Mouse (Mus musculus): Measurements from ENCODE around the gene Fam167b. TPM values are rescaled to one million over a fixed set of nuclear protein-coding genes. Genes with fewer than 3 reads are reported as not detected.

The Fam167b gene
- total and polyA plus RNA-seq, 2 experiments from 2014 or later, result 6.1 to 6.2 TPM

GRCm38 (mm10) chr4:129570028-129570427 lies 8.3 kb downstream of the Fam167b start:
- Histone ChIP-seq H3K4me2 (ENCODE audit: low read depth, low read length) (no peak overlapping the region), H3K9ac (replicated peaks; ENCODE audit: low read depth, low read length) (no peak overlapping the region), H3K4me3 (ENCODE audit: low read depth, low read length) (no peak overlapping the region), H3K9me3 (replicated peaks; ENCODE audit: control insufficient read depth, low read length) (no peaks in the 10 kb centered on the region), H3K36me3 (replicated peaks; ENCODE audit: control insufficient read depth, insufficient read depth, low read length) (no peaks in the 10 kb centered on the region), H3K27ac (ENCODE audit: low read depth) (no peak overlapping the region), H3K4me1 (ENCODE audit: control insufficient read depth, insufficient read depth) (0 out of 2 replicates have a peak, but pooled peaks cover 6% of the 10 kb centered on the region), H3K27me3 (ENCODE audit: control insufficient read depth, insufficient read depth, low read length) (no peaks in the 10 kb centered on the region)
- WGBS, result 86% methylated on average over 6 of the region's 6 CpGs
- DNase-seq (ENCODE audit: low spot score), result no peak
- ATAC-seq (ENCODE audit: insufficient read depth, low read depth), result no peak
- TF ChIP-seq EP300 (IDR thresholded peaks at IDR 0.05; ENCODE audit: low read depth) (no peak), CTCF (IDR thresholded peaks at IDR 0.05; ENCODE audit: low read depth) (no peak)

GRCm38 (mm10) chr4:129568366-129568765 lies 10.0 kb downstream of the Fam167b start:
- no peaks in the 10 kb centered on the region for H3K9me3 ChIP-seq (replicated peaks; ENCODE audit: control insufficient read depth, low read length)
- H3K4me2 ChIP-seq (ENCODE audit: low read depth, low read length), result no peak overlapping the region
- 0 out of 2 replicates have a peak, but pooled peaks cover 6% of the 10 kb centered on the region for H3K4me1 ChIP-seq (ENCODE audit: control insufficient read depth, insufficient read depth)
- ATAC-seq (ENCODE audit: insufficient read depth, low read depth), result no peak
- H3K27me3 ChIP-seq (ENCODE audit: control insufficient read depth, insufficient read depth, low read length), result no peaks in the 10 kb centered on the region
- no peak for DNase-seq (ENCODE audit: low spot score)
- no peak for TF ChIP-seq EP300 (IDR thresholded peaks at IDR 0.05; ENCODE audit: low read depth)
- TF ChIP-seq CTCF (IDR thresholded peaks at IDR 0.05; ENCODE audit: low read depth), result no peak
- H3K36me3 ChIP-seq (replicated peaks; ENCODE audit: control insufficient read depth, insufficient read depth, low read length), result no peaks in the 10 kb centered on the region
- no peak overlapping the region for H3K9ac ChIP-seq (replicated peaks; ENCODE audit: low read depth, low read length)
- WGBS, result 86% methylated on average over 7 of the region's 7 CpGs
- no peak overlapping the region for H3K27ac ChIP-seq (ENCODE audit: low read depth)
- no peak overlapping the region for H3K4me3 ChIP-seq (ENCODE audit: low read depth, low read length)

- no peak for ATAC-seq (ENCODE audit: insufficient read depth, low read depth)
- TF ChIP-seq CTCF (IDR thresholded peaks at IDR 0.05; ENCODE audit: low read depth), result no peak
- no peak for TF ChIP-seq EP300 (IDR thresholded peaks at IDR 0.05; ENCODE audit: low read depth)
- H3K27me3 ChIP-seq (ENCODE audit: control insufficient read depth, insufficient read depth, low read length), result no peaks in the 10 kb centered on the region
- H3K4me3 ChIP-seq (ENCODE audit: low read depth, low read length), result no peak overlapping the region
- WGBS, result 70% methylated on average over 6 of the region's 6 CpGs
- H3K27ac ChIP-seq (ENCODE audit: low read depth), result no peak overlapping the region
- no peaks in the 10 kb centered on the region for H3K9me3 ChIP-seq (replicated peaks; ENCODE audit: control insufficient read depth, low read length)
- H3K4me2 ChIP-seq (ENCODE audit: low read depth, low read length), result no peak overlapping the region
- no peaks in the 10 kb centered on the region for H3K36me3 ChIP-seq (replicated peaks; ENCODE audit: control insufficient read depth, insufficient read depth, low read length)
- no peak for DNase-seq (ENCODE audit: low spot score)
- H3K9ac ChIP-seq (replicated peaks; ENCODE audit: low read depth, low read length), result no peak overlapping the region
- H3K4me1 ChIP-seq (ENCODE audit: control insufficient read depth, insufficient read depth), result no peaks in the 10 kb centered on the region
Measured at GRCm38 (mm10) chr4:129565139-129565538, 13.2 kb downstream of the Fam167b start.

- 70% methylated on average over 8 of the region's 8 CpGs for WGBS
- Histone ChIP-seq H3K36me3 (replicated peaks; ENCODE audit: control insufficient read depth, insufficient read depth, low read length) (no peaks in the 10 kb centered on the region), H3K9ac (replicated peaks; ENCODE audit: low read depth, low read length) (no peak overlapping the region), H3K27me3 (ENCODE audit: control insufficient read depth, insufficient read depth, low read length) (no peaks in the 10 kb centered on the region), H3K4me1 (ENCODE audit: control insufficient read depth, insufficient read depth) (no peaks in the 10 kb centered on the region), H3K9me3 (replicated peaks; ENCODE audit: control insufficient read depth, low read length) (no peaks in the 10 kb centered on the region), H3K27ac (ENCODE audit: low read depth) (no peak overlapping the region), H3K4me3 (ENCODE audit: low read depth, low read length) (no peak overlapping the region), H3K4me2 (ENCODE audit: low read depth, low read length) (no peak overlapping the region)
- ATAC-seq (ENCODE audit: insufficient read depth, low read depth) (no peak), DNase-seq (ENCODE audit: low spot score) (no peak)
- no peak for TF ChIP-seq CTCF (IDR thresholded peaks at IDR 0.05; ENCODE audit: low read depth)
- TF ChIP-seq EP300 (IDR thresholded peaks at IDR 0.05; ENCODE audit: low read depth), result no peak
Measured at GRCm38 (mm10) chr4:129563718-129564117, 14.6 kb downstream of the Fam167b start.

- TF ChIP-seq EP300 (IDR thresholded peaks at IDR 0.05; ENCODE audit: low read depth) (no peak), CTCF (IDR thresholded peaks at IDR 0.05; ENCODE audit: low read depth) (no peak)
- Histone ChIP-seq H3K9me3 (replicated peaks; ENCODE audit: control insufficient read depth, low read length) (no peaks in the 10 kb centered on the region), H3K27ac (ENCODE audit: low read depth) (no peak overlapping the region), H3K27me3 (ENCODE audit: control insufficient read depth, insufficient read depth, low read length) (no peaks in the 10 kb centered on the region), H3K9ac (replicated peaks; ENCODE audit: low read depth, low read length) (no peak overlapping the region), H3K4me2 (ENCODE audit: low read depth, low read length) (no peak overlapping the region), H3K4me1 (ENCODE audit: control insufficient read depth, insufficient read depth) (peaks cover 5% of the 10 kb centered on the region; the same call in 1 of the 2 replicates), H3K36me3 (replicated peaks; ENCODE audit: control insufficient read depth, insufficient read depth, low read length) (no peaks in the 10 kb centered on the region), H3K4me3 (ENCODE audit: low read depth, low read length) (no peak overlapping the region)
- WGBS, result 75% methylated on average over 5 of the region's 5 CpGs
- DNase-seq (ENCODE audit: low spot score), result no peak
- ATAC-seq (ENCODE audit: insufficient read depth, low read depth), result no peak
Measured at GRCm38 (mm10) chr4:129561184-129561583, 17.2 kb downstream of the Fam167b start.

GRCm38 (mm10) chr4:129558321-129558955 lies 19.9 kb downstream of the Fam167b start:
- WGBS, result 78% methylated on average over 12 of the region's 12 CpGs
- Histone ChIP-seq H3K4me3 (ENCODE audit: low read depth, low read length) (peak overlapping the region; percentile 56; the same call in 1 of the 2 replicates), H3K27me3 (ENCODE audit: control insufficient read depth, insufficient read depth, low read length) (no peaks in the 10 kb centered on the region), H3K9me3 (replicated peaks; ENCODE audit: control insufficient read depth, low read length) (no peaks in the 10 kb centered on the region), H3K27ac (ENCODE audit: low read depth) (peak overlapping the region; percentile 54; the same call in 1 of the 2 replicates), H3K4me2 (ENCODE audit: low read depth, low read length) (no peak overlapping the region), H3K9ac (replicated peaks; ENCODE audit: low read depth, low read length) (no peak overlapping the region), H3K4me1 (ENCODE audit: control insufficient read depth, insufficient read depth) (peaks cover 13% of the 10 kb centered on the region), H3K36me3 (replicated peaks; ENCODE audit: control insufficient read depth, insufficient read depth, low read length) (no peaks in the 10 kb centered on the region)
- TF ChIP-seq EP300 (IDR thresholded peaks at IDR 0.05; ENCODE audit: low read depth), result no peak
- no peak for TF ChIP-seq CTCF (IDR thresholded peaks at IDR 0.05; ENCODE audit: low read depth)
- ATAC-seq (ENCODE audit: insufficient read depth, low read depth) (no peak), DNase-seq (ENCODE audit: low spot score) (no peak)

Data from heart, postnatal 0 days (tissue).